Mouse (Mus musculus): ENCODE data around the gene Gm20517. TPM values are rescaled to one million over a fixed set of nuclear protein-coding genes. Genes with fewer than 3 reads are reported as not detected.
A peak's percentile ranks its signal among the peaks of the same experiment; 100 is the strongest.

Gm20517 gene
- polyA plus RNA-seq (2015; fragmentation: Nextera tagmentation; extraction: Ambion mirVana), result 1.8 and 2.2 TPM in 2 replicates

GRCm38 (mm10) chr17:47610849-47611660 lies at the start of gene Gm20517, which contains the start of the genes Bysl and Med20:
Gm20517 (plus strand) TSS chr17:47611589.
Bysl (minus strand) TSS chr17:47611492.
Med20 (plus strand) TSS chr17:47611582.
- Histone ChIP-seq H3K4me2 (replicated peaks) (peak within 1 kb of the TSS; percentile 97), H3K4me1 (peaks cover 25% of the 10 kb centered on the region), H3K9ac (peak within 1 kb of the TSS; percentile 90), H3K27me3 (no peaks in the 10 kb centered on the region), H3K4me3 (peak within 1 kb of the TSS; percentile 88), H3K9me3 (no peaks in the 10 kb centered on the region), H3K27ac (peak within 1 kb of the TSS; percentile 61; the same call in 1 of the 2 replicates), H3K36me3 (peaks cover 58% of the 10 kb centered on the region)
- ATAC-seq (ENCODE audit: low FRiP score, low read depth), result peak; percentile 95
- under 1% methylated on average over 59 of the region's 59 CpGs for WGBS

- H3K4me3 ChIP-seq, result no peak overlapping the region
- no peaks in the 10 kb centered on the region for H3K27me3 ChIP-seq
- WGBS, result 78% methylated on average over 6 of the region's 6 CpGs
- H3K4me2 ChIP-seq (replicated peaks), result no peak overlapping the region
- no peak overlapping the region for H3K9ac ChIP-seq
- no peaks in the 10 kb centered on the region for H3K36me3 ChIP-seq
- H3K9me3 ChIP-seq, result no peaks in the 10 kb centered on the region
- no peak for ATAC-seq (ENCODE audit: low FRiP score, low read depth)
- no peaks in the 10 kb centered on the region for H3K4me1 ChIP-seq
- no peak overlapping the region for H3K27ac ChIP-seq
Measured at GRCm38 (mm10) chr17:47562875-47563274, 48.5 kb upstream of the Gm20517 start.

- no peak overlapping the region for H3K9ac ChIP-seq
- WGBS, result 80% methylated on average over 5 of the region's 5 CpGs
- H3K4me2 ChIP-seq (replicated peaks), result no peak overlapping the region
- H3K27me3 ChIP-seq, result no peaks in the 10 kb centered on the region
- no peaks in the 10 kb centered on the region for H3K36me3 ChIP-seq
- no peak overlapping the region for H3K4me3 ChIP-seq
- no peaks in the 10 kb centered on the region for H3K4me1 ChIP-seq
- no peak for ATAC-seq (ENCODE audit: low FRiP score, low read depth)
- H3K9me3 ChIP-seq, result no peaks in the 10 kb centered on the region
- no peak overlapping the region for H3K27ac ChIP-seq
Measured at GRCm38 (mm10) chr17:47564612-47565011, 46.8 kb upstream of the Gm20517 start.

- WGBS, result 21% methylated on average over 2 of the region's 2 CpGs
- H3K36me3 ChIP-seq, result no peaks in the 10 kb centered on the region
- H3K9me3 ChIP-seq, result no peaks in the 10 kb centered on the region
- H3K4me3 ChIP-seq, result no peak overlapping the region
- no peak overlapping the region for H3K27ac ChIP-seq
- no peak overlapping the region for H3K9ac ChIP-seq
- ATAC-seq (ENCODE audit: low FRiP score, low read depth), result no peak
- no peak overlapping the region for H3K4me2 ChIP-seq (replicated peaks)
- no peaks in the 10 kb centered on the region for H3K27me3 ChIP-seq
- no peaks in the 10 kb centered on the region for H3K4me1 ChIP-seq
Measured at GRCm38 (mm10) chr17:47566133-47566532, 45.3 kb upstream of the Gm20517 start.

- WGBS, result 72% methylated on average over 3 of the region's 3 CpGs
- no peaks in the 10 kb centered on the region for H3K36me3 ChIP-seq
- no peak overlapping the region for H3K9ac ChIP-seq
- H3K27me3 ChIP-seq, result no peaks in the 10 kb centered on the region
- H3K4me2 ChIP-seq (replicated peaks), result no peak overlapping the region
- peaks cover 8% of the 10 kb centered on the region for H3K4me1 ChIP-seq
- H3K27ac ChIP-seq, result no peak overlapping the region
- H3K9me3 ChIP-seq, result no peaks in the 10 kb centered on the region
- no peak for ATAC-seq (ENCODE audit: low FRiP score, low read depth)
- no peak overlapping the region for H3K4me3 ChIP-seq
Measured at GRCm38 (mm10) chr17:47567271-47567670, 44.1 kb upstream of the Gm20517 start.

GRCm38 (mm10) chr17:47568389-47568788 lies 43.0 kb upstream of the Gm20517 start:
- no peak for ATAC-seq (ENCODE audit: low FRiP score, low read depth)
- Histone ChIP-seq H3K27ac (no peak overlapping the region), H3K27me3 (no peaks in the 10 kb centered on the region), H3K9me3 (no peaks in the 10 kb centered on the region), H3K4me1 (peaks cover 17% of the 10 kb centered on the region), H3K4me3 (no peak overlapping the region), H3K4me2 (replicated peaks) (no peak overlapping the region), H3K36me3 (no peaks in the 10 kb centered on the region), H3K9ac (no peak overlapping the region)
- 95% methylated on average over 3 of the region's 3 CpGs for WGBS

- H3K4me2 ChIP-seq (replicated peaks), result no peak overlapping the region
- H3K27ac ChIP-seq, result no peak overlapping the region
- no peaks in the 10 kb centered on the region for H3K27me3 ChIP-seq
- no peaks in the 10 kb centered on the region for H3K9me3 ChIP-seq
- 87% methylated on average over 10 of the region's 10 CpGs for WGBS
- no peak overlapping the region for H3K4me3 ChIP-seq
- no peaks in the 10 kb centered on the region for H3K36me3 ChIP-seq
- H3K9ac ChIP-seq, result no peak overlapping the region
- H3K4me1 ChIP-seq, result peaks cover 21% of the 10 kb centered on the region
- no peak for ATAC-seq (ENCODE audit: low FRiP score, low read depth)
Measured at GRCm38 (mm10) chr17:47568951-47569527, 42.4 kb upstream of the Gm20517 start.

- H3K27ac ChIP-seq, result peak overlapping the region; percentile 82
- 56% methylated on average over 7 of the region's 7 CpGs for WGBS
- no peak overlapping the region for H3K4me3 ChIP-seq
- no peaks in the 10 kb centered on the region for H3K27me3 ChIP-seq
- H3K36me3 ChIP-seq, result no peaks in the 10 kb centered on the region
- H3K4me2 ChIP-seq (replicated peaks), result no peak overlapping the region
- ATAC-seq (ENCODE audit: low FRiP score, low read depth), result no peak
- peaks cover 25% of the 10 kb centered on the region for H3K4me1 ChIP-seq
- H3K9ac ChIP-seq, result 0 out of 2 replicates have a peak overlapping the region, but pooled peaks have one; percentile 31
- H3K9me3 ChIP-seq, result no peaks in the 10 kb centered on the region
Measured at GRCm38 (mm10) chr17:47571621-47572020, 39.8 kb upstream of the Gm20517 start.

GRCm38 (mm10) chr17:47572436-47572835 lies 39.0 kb upstream of the Gm20517 start:
- ATAC-seq (ENCODE audit: low FRiP score, low read depth), result peak; percentile 85; the same call in 1 of the 2 replicates
- Histone ChIP-seq H3K36me3 (no peaks in the 10 kb centered on the region), H3K4me2 (replicated peaks) (no peak overlapping the region), H3K9me3 (no peaks in the 10 kb centered on the region), H3K27ac (peak overlapping the region; percentile 82; the same call in 1 of the 2 replicates), H3K4me3 (no peak overlapping the region), H3K4me1 (peaks cover 25% of the 10 kb centered on the region), H3K9ac (no peak overlapping the region), H3K27me3 (no peaks in the 10 kb centered on the region)

- Histone ChIP-seq H3K27ac (no peak overlapping the region), H3K4me3 (no peak overlapping the region), H3K4me1 (peaks cover 25% of the 10 kb centered on the region), H3K9me3 (no peaks in the 10 kb centered on the region), H3K9ac (no peak overlapping the region), H3K27me3 (no peaks in the 10 kb centered on the region), H3K4me2 (replicated peaks) (no peak overlapping the region), H3K36me3 (no peaks in the 10 kb centered on the region)
- WGBS, result 61% methylated on average over 8 of the region's 8 CpGs
- ATAC-seq (ENCODE audit: low FRiP score, low read depth), result no peak
Measured at GRCm38 (mm10) chr17:47574028-47574427, 37.4 kb upstream of the Gm20517 start.

GRCm38 (mm10) chr17:47574830-47575229 lies 36.6 kb upstream of the Gm20517 start:
- Histone ChIP-seq H3K36me3 (no peaks in the 10 kb centered on the region), H3K9me3 (no peaks in the 10 kb centered on the region), H3K27ac (no peak overlapping the region), H3K4me1 (peaks cover 25% of the 10 kb centered on the region), H3K9ac (no peak overlapping the region), H3K4me2 (replicated peaks) (no peak overlapping the region), H3K27me3 (no peaks in the 10 kb centered on the region), H3K4me3 (no peak overlapping the region)
- ATAC-seq (ENCODE audit: low FRiP score, low read depth), result no peak
- 72% methylated on average over 11 of the region's 11 CpGs for WGBS

GRCm38 (mm10) chr17:47578655-47579054 lies 32.7 kb upstream of the Gm20517 start:
- Histone ChIP-seq H3K9ac (no peak overlapping the region), H3K27me3 (no peaks in the 10 kb centered on the region), H3K4me3 (no peak overlapping the region), H3K4me2 (replicated peaks) (no peak overlapping the region), H3K9me3 (no peaks in the 10 kb centered on the region), H3K27ac (no peak overlapping the region), H3K36me3 (no peaks in the 10 kb centered on the region), H3K4me1 (peaks cover 6% of the 10 kb centered on the region; the same call in 1 of the 2 replicates)
- 82% methylated on average over 6 of the region's 6 CpGs for WGBS
- no peak for ATAC-seq (ENCODE audit: low FRiP score, low read depth)

Data from limb, embryonic 13.5 days (tissue).